Mouse (Mus musculus) 3T3-L1 (cell line): ENCODE measurements around the gene Aars2.

ENCODE experiments used
- DNase-seq: peaks from one replicate; pipeline ENCODE4 v3.0.0-alpha.2; 2015; ENCODE audit warnings: low read depth, low spot score

Aars2 gene

GRCm38 (mm10) chr17:45542705-45543104 lies 36.1 kb downstream of the Aars2 start:
- no peak for DNase-seq

- DNase-seq, result no peak
Observed at GRCm38 (mm10) chr17:45543115-45543514, 36.5 kb downstream of the Aars2 start.

- no peak for DNase-seq
Observed at GRCm38 (mm10) chr17:45544001-45544872, 37.6 kb downstream of the Aars2 start.

GRCm38 (mm10) chr17:45544873-45545277 lies 38.2 kb downstream of the Aars2 start:
- DNase-seq, result no peak

- no peak for DNase-seq
Observed at GRCm38 (mm10) chr17:45545278-45545961, 38.8 kb downstream of the Aars2 start.

- DNase-seq, result no peak
Observed at GRCm38 (mm10) chr17:45546941-45547340, 40.3 kb downstream of the Aars2 start.

GRCm38 (mm10) chr17:45547461-45548190 lies 41.0 kb downstream of the Aars2 start:
- DNase-seq, result no peak

- no peak for DNase-seq
Observed at GRCm38 (mm10) chr17:45548541-45549512, 42.2 kb downstream of the Aars2 start.

GRCm38 (mm10) chr17:45549617-45550181 lies 43.1 kb downstream of the Aars2 start, which contains the start of gene Tmem151b:
Tmem151b (minus strand) TSS chr17:45549677.
- no peak for DNase-seq

- no peak for DNase-seq
Observed at GRCm38 (mm10) chr17:45550253-45550652, 43.6 kb downstream of the Aars2 start.

- DNase-seq, result peak; percentile 25
Observed at GRCm38 (mm10) chr17:45551249-45551796, 44.7 kb downstream of the Aars2 start.

- peak; percentile 85 for DNase-seq
Observed at GRCm38 (mm10) chr17:45551816-45552451, 45.3 kb downstream of the Aars2 start.

GRCm38 (mm10) chr17:45553065-45553464 lies 46.4 kb downstream of the Aars2 start:
- no peak for DNase-seq

- DNase-seq, result no peak
Observed at GRCm38 (mm10) chr17:45554420-45554819, 47.8 kb downstream of the Aars2 start.

GRCm38 (mm10) chr17:45555452-45556106 lies 48.9 kb downstream of the Aars2 start, which contains the start of gene Nfkbie:
Nfkbie (plus strand) TSS chr17:45555703.
- peak; percentile 93 for DNase-seq

- DNase-seq, result no peak
Observed at GRCm38 (mm10) chr17:45556107-45556489, 49.5 kb downstream of the Aars2 start.

- DNase-seq, result no peak
Observed at GRCm38 (mm10) chr17:45556514-45557245, 50.0 kb downstream of the Aars2 start.

- DNase-seq, result peak; percentile 44
Observed at GRCm38 (mm10) chr17:45557246-45557824, 50.7 kb downstream of the Aars2 start.
